Mouse (Mus musculus) megakaryocyte, embryonic 14.5 days (primary cell): Measurements from ENCODE around the gene Dapl1. TPM values are rescaled to one million over a fixed set of nuclear protein-coding genes. Genes with fewer than 3 reads are reported as not detected.

ENCODE experiments used
- H3K27me3 ChIP-seq: replicated peaks from 2 replicates; pipeline ENCODE3; 2012; ENCODE audit warnings: inconsistent platforms
- H3K36me3 ChIP-seq: replicated peaks from 2 replicates; pipeline ENCODE3; 2012; ENCODE audit warnings: low read length, inconsistent platforms, mixed read lengths
- H3K4me1 ChIP-seq: 2 replicates; pipeline ENCODE4 v1.6.1; 2012; ENCODE audit warnings: inconsistent platforms
- H3K4me3 ChIP-seq: replicated peaks from 2 replicates; pipeline ENCODE3; 2012; ENCODE audit warnings: moderate library complexity, mild to moderate bottlenecking, inconsistent platforms
- H3K9me3 ChIP-seq: 2 replicates; pipeline ENCODE4 v1.6.1; 2012; ENCODE audit warnings: inconsistent platforms
- FLI1 ChIP-seq: IDR thresholded peaks from 2 replicates; pipeline ENCODE4 v1.6.1; 2012; ENCODE audit warnings: low read length, inconsistent platforms, mixed read lengths
- GATA1 ChIP-seq: IDR thresholded peaks from 3 replicates; pipeline ENCODE4 v1.6.1; 2012; ENCODE audit warnings: mixed read lengths, low read length, inconsistent platforms, borderline replicate concordance
- polyA plus RNA-seq: library from polyadenylated mRNA; stranded (reverse); fragments of >175 nt; gene quantifications from 2 replicates; pipeline ENCODE4 v1.2.3, GENCODE M21; 2012; ENCODE audit warnings: low replicate concordance; ENCODE audit not compliant: insufficient read depth

Gene Dapl1
- polyA plus RNA-seq, 1 experiment: not detected

- Histone ChIP-seq H3K4me3 (no peak overlapping the region), H3K27me3 (peaks cover 16% of the 10 kb centered on the region), H3K36me3 (no peaks in the 10 kb centered on the region), H3K4me1 (no peaks in the 10 kb centered on the region), H3K9me3 (no peaks in the 10 kb centered on the region)
- no peak for TF ChIP-seq GATA1
- TF ChIP-seq FLI1: no peak
Observed at GRCm38 (mm10) chr2:59530811-59531210, 46.4 kb downstream of the Dapl1 start.

- Histone ChIP-seq H3K9me3 (no peaks in the 10 kb centered on the region), H3K27me3 (peaks cover 17% of the 10 kb centered on the region), H3K4me1 (peaks cover 2% of the 10 kb centered on the region; the same call in 1 of the 2 replicates), H3K4me3 (no peak overlapping the region), H3K36me3 (no peaks in the 10 kb centered on the region)
- TF ChIP-seq GATA1: no peak
- no peak for TF ChIP-seq FLI1
Observed at GRCm38 (mm10) chr2:59532999-59533398, 48.5 kb downstream of the Dapl1 start.

- Histone ChIP-seq H3K9me3 (no peaks in the 10 kb centered on the region), H3K27me3 (peaks cover 18% of the 10 kb centered on the region), H3K4me1 (peaks cover 4% of the 10 kb centered on the region; the same call in 1 of the 2 replicates), H3K36me3 (no peaks in the 10 kb centered on the region), H3K4me3 (no peak overlapping the region)
- TF ChIP-seq FLI1 (no peak), GATA1 (no peak)
Observed at GRCm38 (mm10) chr2:59533504-59533903, 49.1 kb downstream of the Dapl1 start.

- Histone ChIP-seq H3K36me3 (no peaks in the 10 kb centered on the region), H3K4me3 (no peak overlapping the region), H3K27me3 (peaks cover 18% of the 10 kb centered on the region), H3K4me1 (peaks cover 4% of the 10 kb centered on the region; the same call in 1 of the 2 replicates), H3K9me3 (no peaks in the 10 kb centered on the region)
- TF ChIP-seq GATA1 (no peak), FLI1 (no peak)
Observed at GRCm38 (mm10) chr2:59533971-59534748, 49.7 kb downstream of the Dapl1 start.

- H3K27me3 ChIP-seq: peaks cover 15% of the 10 kb centered on the region
- H3K9me3 ChIP-seq: no peaks in the 10 kb centered on the region
- no peak for TF ChIP-seq FLI1
- no peak for TF ChIP-seq GATA1
- no peaks in the 10 kb centered on the region for H3K36me3 ChIP-seq
- H3K4me1 ChIP-seq: peaks cover 8% of the 10 kb centered on the region
- H3K4me3 ChIP-seq: no peak overlapping the region
Observed at GRCm38 (mm10) chr2:59536958-59537357, 52.5 kb downstream of the Dapl1 start.

GRCm38 (mm10) chr2:59538031-59538430, 53.6 kb downstream of the Dapl1 start:
- Histone ChIP-seq H3K4me3 (no peak overlapping the region), H3K36me3 (no peaks in the 10 kb centered on the region), H3K4me1 (peaks cover 8% of the 10 kb centered on the region), H3K9me3 (no peaks in the 10 kb centered on the region), H3K27me3 (peaks cover 18% of the 10 kb centered on the region)
- no peak for TF ChIP-seq FLI1
- no peak for TF ChIP-seq GATA1

- TF ChIP-seq GATA1 (no peak), FLI1 (no peak)
- H3K4me1 ChIP-seq: peaks cover 8% of the 10 kb centered on the region
Observed at GRCm38 (mm10) chr2:59539796-59540195, 55.3 kb downstream of the Dapl1 start.

GRCm38 (mm10) chr2:59541121-59541887, 56.9 kb downstream of the Dapl1 start:
- Histone ChIP-seq H3K9me3 (no peaks in the 10 kb centered on the region), H3K4me1 (peaks cover 8% of the 10 kb centered on the region), H3K4me3 (no peak overlapping the region), H3K27me3 (peaks cover 19% of the 10 kb centered on the region), H3K36me3 (no peaks in the 10 kb centered on the region)
- TF ChIP-seq FLI1 (no peak), GATA1 (no peak)

More at GRCm38 (mm10) chr2:59539796-59540195, 55.3 kb downstream of the Dapl1 start:
- no peaks in the 10 kb centered on the region for H3K9me3 ChIP-seq
- H3K27me3 ChIP-seq: peaks cover 19% of the 10 kb centered on the region
- H3K4me3 ChIP-seq: no peak overlapping the region
- H3K36me3 ChIP-seq: no peaks in the 10 kb centered on the region

GRCm38 (mm10) chr2:59543543-59544065, 59.2 kb downstream of the Dapl1 start:
- TF ChIP-seq GATA1 (no peak), FLI1 (no peak)
- Histone ChIP-seq H3K36me3 (no peaks in the 10 kb centered on the region), H3K9me3 (no peaks in the 10 kb centered on the region), H3K4me1 (peaks cover 4% of the 10 kb centered on the region), H3K4me3 (no peak overlapping the region), H3K27me3 (peaks cover 12% of the 10 kb centered on the region)
